Mouse (Mus musculus): ENCODE results near the gene Gm4131. TPM values are rescaled to one million over a fixed set of nuclear protein-coding genes. Genes with fewer than 3 reads are reported as not detected.
A peak's percentile ranks its signal among the peaks of the same experiment; 100 is the strongest.

Gene Gm4131
- total and polyA plus RNA-seq, 2 experiments: not detected

GRCm38 (mm10) chr14:62555840-62556810, 10.6 kb downstream of the Gm4131 start:
- DNase-seq (ENCODE audit: extremely low read depth, low read depth, low spot score): peak; percentile 30
- peak overlapping the region; percentile 71 for H3K4me3 ChIP-seq (ENCODE audit: insufficient read depth, low read depth, low read length)
- H3K27me3 ChIP-seq (ENCODE audit: control insufficient read depth, insufficient read depth, low read length): no peaks in the 10 kb centered on the region
- 10% methylated on average over 38 of the region's 38 CpGs for WGBS
- H3K27ac ChIP-seq (replicated peaks; ENCODE audit: insufficient read depth, low read depth, low read length): peak overlapping the region; percentile 62
- peak overlapping the region; percentile 91 for H3K9ac ChIP-seq (ENCODE audit: low read depth, low read length)
- TF ChIP-seq POLR2A (IDR thresholded peaks at IDR 0.05; ENCODE audit: extremely low read depth, insufficient read depth, low read length) (no peak), CTCF (IDR thresholded peaks at IDR 0.05; ENCODE audit: low read depth, low read length) (no peak)
- no peaks in the 10 kb centered on the region for H3K36me3 ChIP-seq (ENCODE audit: control insufficient read depth, insufficient read depth, low read length)
- H3K79me2 ChIP-seq (ENCODE audit: control insufficient read depth, insufficient read depth, low read length): no peaks in the 10 kb centered on the region; the same call in 1 of the 2 replicates
- peaks cover 18% of the 10 kb centered on the region for H3K4me1 ChIP-seq (ENCODE audit: control insufficient read depth, insufficient read depth, low read length)

GRCm38 (mm10) chr14:62555309-62555829, 11.4 kb downstream of the Gm4131 start, which contains the start of gene Fam124a:
TSS of gene Fam124a (plus strand) at chr14:62555737.
- H3K36me3 ChIP-seq (ENCODE audit: control insufficient read depth, insufficient read depth, low read length): no peaks in the 10 kb centered on the region
- TF ChIP-seq CTCF (IDR thresholded peaks at IDR 0.05; ENCODE audit: low read depth, low read length) (peak; percentile 47; the same call in 1 of the 2 replicates), POLR2A (IDR thresholded peaks at IDR 0.05; ENCODE audit: extremely low read depth, insufficient read depth, low read length) (0 out of 2 replicates have a peak, but pooled peaks have one; percentile 15)
- H3K9ac ChIP-seq (ENCODE audit: low read depth, low read length): peak within 1 kb of the TSS; percentile 91
- DNase-seq (ENCODE audit: extremely low read depth, low read depth, low spot score): peak; percentile 65
- no peaks in the 10 kb centered on the region for H3K27me3 ChIP-seq (ENCODE audit: control insufficient read depth, insufficient read depth, low read length)
- peak within 1 kb of the TSS; percentile 62 for H3K27ac ChIP-seq (replicated peaks; ENCODE audit: insufficient read depth, low read depth, low read length)
- peaks cover 18% of the 10 kb centered on the region for H3K4me1 ChIP-seq (ENCODE audit: control insufficient read depth, insufficient read depth, low read length)
- WGBS: under 1% methylated on average over 51 of the region's 51 CpGs
- no peaks in the 10 kb centered on the region; the same call in 1 of the 2 replicates for H3K79me2 ChIP-seq (ENCODE audit: control insufficient read depth, insufficient read depth, low read length)
- H3K4me3 ChIP-seq (ENCODE audit: insufficient read depth, low read depth, low read length): peak within 1 kb of the TSS; percentile 71

GRCm38 (mm10) chr14:62553786-62554185, 12.9 kb downstream of the Gm4131 start:
- no peak for TF ChIP-seq POLR2A (IDR thresholded peaks at IDR 0.05; ENCODE audit: extremely low read depth, insufficient read depth, low read length)
- peak; percentile 85 for DNase-seq (ENCODE audit: extremely low read depth, low read depth, low spot score)
- no peaks in the 10 kb centered on the region; the same call in 1 of the 2 replicates for H3K79me2 ChIP-seq (ENCODE audit: control insufficient read depth, insufficient read depth, low read length)
- WGBS: 60% methylated on average over 5 of the region's 5 CpGs
- H3K27ac ChIP-seq (replicated peaks; ENCODE audit: insufficient read depth, low read depth, low read length): no peak overlapping the region; the same call in 1 of the 2 replicates
- peaks cover 21% of the 10 kb centered on the region for H3K4me1 ChIP-seq (ENCODE audit: control insufficient read depth, insufficient read depth, low read length)
- no peaks in the 10 kb centered on the region for H3K36me3 ChIP-seq (ENCODE audit: control insufficient read depth, insufficient read depth, low read length)
- no peaks in the 10 kb centered on the region for H3K27me3 ChIP-seq (ENCODE audit: control insufficient read depth, insufficient read depth, low read length)
- H3K4me3 ChIP-seq (ENCODE audit: insufficient read depth, low read depth, low read length): no peak overlapping the region
- no peak overlapping the region for H3K9ac ChIP-seq (ENCODE audit: low read depth, low read length)

GRCm38 (mm10) chr14:62552771-62553170, 13.9 kb downstream of the Gm4131 start:
- DNase-seq (ENCODE audit: extremely low read depth, low read depth, low spot score): peak; percentile 78
- Histone ChIP-seq H3K4me1 (ENCODE audit: control insufficient read depth, insufficient read depth, low read length) (peaks cover 20% of the 10 kb centered on the region), H3K36me3 (ENCODE audit: control insufficient read depth, insufficient read depth, low read length) (no peaks in the 10 kb centered on the region), H3K79me2 (ENCODE audit: control insufficient read depth, insufficient read depth, low read length) (no peaks in the 10 kb centered on the region), H3K9ac (ENCODE audit: low read depth, low read length) (no peak overlapping the region), H3K27me3 (ENCODE audit: control insufficient read depth, insufficient read depth, low read length) (no peaks in the 10 kb centered on the region), H3K27ac (replicated peaks; ENCODE audit: insufficient read depth, low read depth, low read length) (no peak overlapping the region), H3K4me3 (ENCODE audit: insufficient read depth, low read depth, low read length) (no peak overlapping the region)
- TF ChIP-seq CTCF (IDR thresholded peaks at IDR 0.05; ENCODE audit: low read depth, low read length) (no peak), POLR2A (IDR thresholded peaks at IDR 0.05; ENCODE audit: extremely low read depth, insufficient read depth, low read length) (no peak)
- WGBS: 68% methylated on average over 4 of the region's 4 CpGs

- DNase-seq (ENCODE audit: extremely low read depth, low read depth, low spot score): peak; percentile 93
- Histone ChIP-seq H3K36me3 (ENCODE audit: control insufficient read depth, insufficient read depth, low read length) (no peaks in the 10 kb centered on the region), H3K79me2 (ENCODE audit: control insufficient read depth, insufficient read depth, low read length) (no peaks in the 10 kb centered on the region), H3K27ac (replicated peaks; ENCODE audit: insufficient read depth, low read depth, low read length) (peak overlapping the region; percentile 25; the same call in 1 of the 2 replicates), H3K27me3 (ENCODE audit: control insufficient read depth, insufficient read depth, low read length) (no peaks in the 10 kb centered on the region), H3K9ac (ENCODE audit: low read depth, low read length) (no peak overlapping the region), H3K4me1 (ENCODE audit: control insufficient read depth, insufficient read depth, low read length) (peaks cover 15% of the 10 kb centered on the region; the same call in 1 of the 2 replicates), H3K4me3 (ENCODE audit: insufficient read depth, low read depth, low read length) (no peak overlapping the region)
- 20% methylated on average over 4 of the region's 4 CpGs for WGBS
- TF ChIP-seq CTCF (IDR thresholded peaks at IDR 0.05; ENCODE audit: low read depth, low read length) (no peak), POLR2A (IDR thresholded peaks at IDR 0.05; ENCODE audit: extremely low read depth, insufficient read depth, low read length) (no peak)
Measured at GRCm38 (mm10) chr14:62550121-62550520, 16.6 kb downstream of the Gm4131 start.
